ENCODE assay signal across 8 mouse cellular contexts in genomic region chr2:116976951-116977503, GRCm38 (mm10).
DNase-seq lines count a peak whose midpoint lies in the region; ATAC-seq and TF ChIP-seq lines count a peak whose summit lies in the region.

No protein-coding gene starts in this region.

- H3K27ac ChIP-seq in left cerebral cortex, adult 2 months: peak overlapping the region; percentile 97
- H3K27ac ChIP-seq in forebrain, embryonic 10.5 days: peak overlapping the region; percentile 98
- H3K27ac ChIP-seq in intestine, embryonic 14.5 days (ENCODE audit: low read depth): peak overlapping the region; percentile 98
- peak overlapping the region; percentile 96 for H3K27ac ChIP-seq in neural tube, embryonic 13.5 days (replicated peaks)

- H3K4me3 ChIP-seq in left cerebral cortex, adult 2 months: no peak overlapping the region
- peak overlapping the region; percentile 56 for H3K4me3 ChIP-seq in forebrain, embryonic 10.5 days
- H3K4me3 ChIP-seq in intestine, embryonic 14.5 days (ENCODE audit: low read depth, low read length): no peak overlapping the region
- H3K4me3 ChIP-seq in neural tube, embryonic 13.5 days: no peak overlapping the region

- no peak for TF ChIP-seq CTCF in left cerebral cortex, adult 2 months (IDR thresholded peaks at IDR 0.05)

- WGBS in forebrain, embryonic 10.5 days: 2% methylated on average over 9 of the region's 9 CpGs
- WGBS in intestine, embryonic 14.5 days: 5% methylated on average over 9 of the region's 9 CpGs
- WGBS in neural tube, embryonic 13.5 days: 4% methylated on average over 9 of the region's 9 CpGs

- H3K36me3 ChIP-seq in forebrain, embryonic 10.5 days (replicated peaks): no peaks in the 10 kb centered on the region
- H3K36me3 ChIP-seq in intestine, embryonic 14.5 days (ENCODE audit: control insufficient read depth, insufficient read depth, low read length): no peaks in the 10 kb centered on the region
- H3K36me3 ChIP-seq in neural tube, embryonic 13.5 days: no peaks in the 10 kb centered on the region

- H3K9ac ChIP-seq in intestine, embryonic 14.5 days (ENCODE audit: low read length): no peak overlapping the region
- H3K9ac ChIP-seq in neural tube, embryonic 13.5 days: no peak overlapping the region; the same call in 1 of the 2 replicates

- no peak for ATAC-seq in intestine, embryonic 14.5 days (replicated peaks; ENCODE audit: low FRiP score, low TSS enrichment, low read depth)
- ATAC-seq in neural tube, embryonic 13.5 days (ENCODE audit: low read depth): no peak
- ATAC-seq in erythroid progenitor cell, adult 5-6 weeks (replicated peaks; ENCODE audit: low FRiP score, poor library complexity, severe bottlenecking): no peak

- peak overlapping the region; percentile 69 for H3K4me2 ChIP-seq in intestine, embryonic 14.5 days (ENCODE audit: low read length)
- H3K4me2 ChIP-seq in neural tube, embryonic 13.5 days: peak overlapping the region; percentile 21; the same call in 1 of the 2 replicates

- peaks cover 9% of the 10 kb centered on the region; the same call in 1 of the 2 replicates for H3K27me3 ChIP-seq in forebrain, embryonic 10.5 days (ENCODE audit: poor library complexity, severe bottlenecking)
- no peaks in the 10 kb centered on the region for H3K27me3 ChIP-seq in intestine, embryonic 14.5 days (replicated peaks; ENCODE audit: control insufficient read depth, insufficient read depth, low read length)
- no peaks in the 10 kb centered on the region for H3K27me3 ChIP-seq in neural tube, embryonic 13.5 days

- DNase-seq in left cerebral cortex, adult 2 months (ENCODE audit: extremely low spot score in 1 of 2, low spot score in 2 of 2): no peak
- no peak for DNase-seq in left cerebral cortex, adult 8-10 months (ENCODE audit: low spot score in 2 of 2)
- DNase-seq in forebrain, embryonic 10.5 days (ENCODE audit: extremely low spot score, low spot score): peak; percentile 31
- DNase-seq in intestine, embryonic 14.5 days (ENCODE audit: low spot score): peak; percentile 59
- DNase-seq in adipocyte (ENCODE audit: low spot score): no peak
- DNase-seq in thymus, postnatal 0 days (ENCODE audit: low spot score): no peak

- no peaks in the 10 kb centered on the region for H3K9me3 ChIP-seq in forebrain, embryonic 10.5 days
- H3K9me3 ChIP-seq in intestine, embryonic 14.5 days (ENCODE audit: control insufficient read depth, low read length): no peaks in the 10 kb centered on the region
- H3K9me3 ChIP-seq in neural tube, embryonic 13.5 days: no peaks in the 10 kb centered on the region

- peaks cover 93% of the 10 kb centered on the region for H3K4me1 ChIP-seq in forebrain, embryonic 10.5 days
- peaks cover 55% of the 10 kb centered on the region for H3K4me1 ChIP-seq in intestine, embryonic 14.5 days (replicated peaks; ENCODE audit: control insufficient read depth, insufficient read depth, low read length)
- peaks cover 66% of the 10 kb centered on the region for H3K4me1 ChIP-seq in neural tube, embryonic 13.5 days (replicated peaks)

- intact Hi-C loops in left cerebral cortex, adult 2 months (cut with DNase I): loop anchor here (5.0 kb wide), 1 partner anchor 200 kb away; no protein-coding TSS in a partner anchor

Comparison
In these comparisons a context has a peak if more than half of its experiments do, and no peak if none do; other contexts are left out.
1. DNase-seq: peak in forebrain, embryonic 10.5 days (single experiment) and intestine, embryonic 14.5 days (single experiment); none in left cerebral cortex, adult 2 months (0 of 2), left cerebral cortex, adult 8-10 months (0 of 2), adipocyte (single experiment) and thymus, postnatal 0 days (single experiment).
2. Peak in every context shown above with its lines, with median percentiles within 50 percentile points of each other: H3K27ac ChIP-seq.